Mouse (Mus musculus): Measurements from ENCODE around the gene Snrpd3.
"Not testable (repeated sequence)": the region's sequence is repeated elsewhere in the genome, so short reads cannot be mapped to it uniquely, and the experiment has no call there.

The Snrpd3 gene

DNA sequence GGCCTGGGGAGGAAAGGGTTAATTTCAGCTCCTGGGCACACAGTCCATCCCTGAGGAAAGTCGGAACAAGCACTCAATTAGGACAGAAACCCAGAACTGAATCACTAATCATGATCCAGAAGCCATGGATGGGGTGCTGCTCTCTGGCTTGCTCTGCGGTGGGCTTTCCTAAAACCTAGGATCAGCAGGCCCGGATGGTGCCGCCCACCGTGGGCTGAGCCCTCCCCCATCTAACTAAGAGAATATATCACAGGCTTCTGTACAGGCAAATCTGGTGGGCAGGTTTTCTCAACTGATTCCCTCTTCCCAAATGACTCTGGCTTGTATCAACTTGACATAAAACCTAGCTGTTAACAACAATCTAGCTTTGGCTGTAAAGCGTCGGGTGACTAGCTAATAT lies 30.6 kb downstream of the Snrpd3 start:
- no peak for DNase-seq

DNA sequence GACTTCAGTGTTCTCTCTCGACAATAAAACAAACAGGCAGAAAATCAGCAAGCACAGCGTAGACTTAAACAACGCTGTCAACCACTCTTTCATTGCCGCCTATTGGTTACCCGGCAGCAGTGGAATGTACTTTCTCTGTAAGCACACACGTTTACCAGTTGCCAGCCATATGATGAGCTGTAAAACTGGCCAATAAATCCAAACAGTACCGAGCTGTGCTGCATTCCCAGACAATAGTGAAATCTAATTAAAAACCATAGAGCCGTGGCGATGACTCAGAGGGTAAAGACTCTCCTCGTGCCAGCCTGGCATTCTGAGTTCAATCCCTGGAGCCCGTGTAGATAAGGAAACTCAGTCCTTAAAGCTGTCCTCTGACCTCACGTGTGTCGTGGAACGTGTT lies 31.1 kb downstream of the Snrpd3 start:
- DNase-seq = no peak

DNA sequence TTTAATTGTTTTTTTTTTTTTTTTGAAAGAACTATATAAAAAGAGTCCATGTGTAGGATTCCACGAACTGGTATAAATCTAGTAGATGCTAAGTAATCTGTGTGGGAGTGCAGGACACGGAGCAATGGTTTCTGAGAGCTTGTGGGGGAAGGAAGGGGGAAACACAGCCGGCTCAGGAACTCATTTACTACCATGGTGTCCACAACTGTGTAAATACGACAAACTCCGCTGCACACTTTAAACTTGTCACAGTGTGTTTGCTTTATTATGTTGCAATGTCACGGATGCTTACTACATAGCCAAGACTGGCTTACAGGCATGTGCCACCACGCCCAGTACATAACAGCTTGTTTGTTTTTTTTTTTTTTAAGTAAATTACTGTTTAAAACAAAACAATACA lies 32.5 kb downstream of the Snrpd3 start:
- DNase-seq = no peak

DNA sequence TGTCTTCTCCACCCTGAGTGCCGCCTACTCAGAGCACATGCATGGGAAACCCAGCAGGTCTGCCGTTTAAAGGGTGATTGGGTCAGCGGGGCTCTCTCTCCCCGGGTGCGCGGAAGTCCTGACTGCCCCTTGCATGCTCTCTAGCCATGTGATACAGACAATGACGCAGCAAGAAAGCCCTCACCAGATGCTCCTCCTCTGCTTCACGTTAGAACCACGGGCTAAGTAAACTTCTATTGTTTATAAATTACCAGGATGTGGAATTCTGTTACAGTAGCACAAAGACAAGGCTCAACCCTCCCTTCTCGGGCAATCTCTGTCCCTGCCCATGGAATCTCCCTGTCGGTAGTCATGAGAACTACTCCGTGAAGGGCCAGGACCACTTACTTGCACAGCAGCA lies 33.8 kb downstream of the Snrpd3 start:
- DNase-seq = no peak

DNA sequence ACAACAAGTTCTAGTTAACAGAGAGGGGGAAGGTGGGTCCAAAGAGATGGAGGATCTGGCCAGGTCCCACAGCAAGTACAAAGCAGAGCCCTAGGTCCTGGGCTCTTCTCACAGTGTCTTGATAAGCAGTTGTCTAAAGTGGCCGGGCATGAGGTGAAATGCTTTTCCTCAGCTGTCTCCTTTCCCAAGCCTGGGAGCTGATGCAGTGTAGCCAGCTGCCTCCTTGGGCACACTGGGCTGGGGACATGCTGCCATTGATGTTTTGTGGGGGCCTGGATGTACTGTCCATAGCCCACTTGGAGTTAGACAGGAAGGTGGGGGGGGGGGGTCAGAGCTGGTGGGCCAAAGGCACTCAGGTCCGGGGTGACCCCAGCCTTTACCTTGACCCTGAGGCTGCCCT lies 34.8 kb downstream of the Snrpd3 start:
- no peak for DNase-seq

DNA sequence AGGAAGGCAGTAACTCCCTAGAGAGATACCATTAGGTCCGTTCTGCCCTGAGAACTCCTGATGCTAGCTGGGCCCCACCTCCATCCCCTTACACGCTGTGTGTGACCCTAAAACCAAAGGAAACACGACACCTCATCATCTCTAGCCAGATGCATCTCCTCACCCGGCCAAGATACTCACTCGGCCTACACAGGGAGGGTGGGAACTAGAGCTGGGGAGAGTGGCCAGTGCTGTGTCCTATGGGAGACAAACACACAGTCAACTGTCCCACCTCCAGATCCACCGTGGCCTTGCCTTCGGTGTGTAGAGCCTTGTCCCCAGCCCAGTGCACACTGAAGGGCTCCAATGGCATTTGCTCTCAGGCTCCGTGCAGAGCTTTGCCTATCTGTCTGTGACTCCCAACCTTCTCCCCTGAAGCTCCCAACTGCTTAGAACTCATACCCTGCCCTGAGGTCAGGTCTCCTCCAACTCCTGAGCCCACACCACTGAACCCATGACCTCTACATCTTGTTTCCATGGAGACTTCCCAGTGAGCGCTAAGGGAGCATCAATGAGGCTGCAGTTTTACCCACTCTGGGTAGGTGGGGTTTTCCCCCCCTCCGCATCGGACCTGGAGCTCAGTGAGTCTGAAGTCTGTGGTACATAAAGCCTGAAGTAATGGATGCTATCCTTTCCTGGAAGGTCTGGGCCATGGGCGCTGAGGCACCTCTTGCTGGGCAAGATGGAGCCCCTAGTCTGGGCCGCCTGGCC lies 35.5 kb downstream of the Snrpd3 start:
- no peak for DNase-seq

DNA sequence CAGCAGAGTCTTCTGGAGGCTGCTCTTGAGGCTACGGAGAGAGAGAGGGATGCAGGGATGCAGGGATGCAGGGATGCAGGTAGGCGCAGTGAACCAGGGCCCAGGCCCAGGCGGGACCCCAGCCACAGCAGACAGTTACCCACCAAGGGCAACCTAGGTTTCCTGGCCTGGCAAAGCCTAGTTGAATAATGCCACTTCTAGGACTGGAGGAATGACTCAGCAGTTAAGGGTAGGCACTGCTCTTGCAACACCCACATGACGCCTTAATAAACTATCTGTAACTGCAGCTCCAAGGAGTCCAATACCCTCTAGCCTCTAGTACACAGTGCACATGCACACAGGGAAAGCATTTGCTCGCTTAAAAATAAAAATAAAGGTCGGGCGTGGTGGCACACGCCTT lies 36.7 kb downstream of the Snrpd3 start:
- DNase-seq = no peak

DNA sequence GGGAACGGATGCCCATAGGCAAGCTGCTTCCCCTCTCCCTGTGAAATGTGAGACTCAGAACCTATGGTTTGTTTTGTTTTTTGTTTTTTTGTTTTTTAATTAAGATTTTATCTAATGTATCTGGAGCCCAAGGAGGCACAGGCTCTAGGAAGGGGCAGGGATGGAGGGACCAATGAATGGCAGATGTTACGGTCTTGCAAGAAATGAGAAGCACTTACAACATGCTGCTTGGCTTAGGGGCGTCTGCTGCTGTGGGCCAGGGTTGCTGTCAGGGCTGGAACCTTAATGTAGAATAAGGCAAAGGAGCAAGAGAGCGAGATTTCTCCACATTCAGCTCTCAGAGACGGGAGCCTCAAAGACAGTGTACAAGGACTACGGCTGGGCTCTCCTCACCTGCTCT lies 38.2 kb downstream of the Snrpd3 start:
- DNase-seq = no peak

DNA sequence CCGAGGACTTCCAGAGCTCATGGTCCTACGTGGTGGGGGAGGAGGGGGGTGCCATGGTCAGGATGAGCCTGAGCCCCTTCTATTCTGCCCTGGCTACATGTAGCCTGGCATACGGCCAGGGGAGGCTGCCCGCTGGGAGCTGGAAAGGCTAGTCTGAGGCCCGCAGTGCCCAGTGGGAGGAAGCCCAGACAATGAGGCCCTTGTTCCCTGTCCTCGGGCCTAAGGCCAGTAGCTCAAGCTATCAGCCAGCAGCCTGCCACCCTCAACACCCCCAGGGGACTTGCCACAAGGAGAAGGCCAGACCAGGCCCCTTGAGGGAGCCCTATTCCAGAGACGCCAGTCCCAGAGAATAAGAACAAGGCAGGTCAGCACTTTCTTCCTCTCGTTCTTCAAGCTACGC lies 38.7 kb downstream of the Snrpd3 start:
- no peak for DNase-seq

DNA sequence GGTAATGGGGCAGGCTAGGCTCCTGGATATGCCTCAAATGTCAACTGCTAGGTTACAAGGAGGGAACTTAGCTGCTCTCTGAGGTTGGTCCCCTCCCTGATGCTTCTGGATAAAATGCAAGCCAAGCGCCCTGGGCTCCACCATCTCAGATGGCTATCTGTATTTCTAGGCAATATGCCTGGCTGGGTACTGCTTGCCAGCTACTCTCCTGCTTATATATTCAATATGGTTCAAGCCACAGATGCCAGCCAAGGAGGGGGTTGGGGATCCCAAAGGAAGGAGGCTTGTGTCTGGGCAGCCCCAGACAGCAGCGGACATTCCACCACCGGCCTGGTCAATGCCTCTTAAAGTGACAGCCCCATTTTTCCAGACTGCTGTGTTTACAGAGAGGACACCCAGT lies 41.2 kb downstream of the Snrpd3 start:
- no peak for DNase-seq

DNA sequence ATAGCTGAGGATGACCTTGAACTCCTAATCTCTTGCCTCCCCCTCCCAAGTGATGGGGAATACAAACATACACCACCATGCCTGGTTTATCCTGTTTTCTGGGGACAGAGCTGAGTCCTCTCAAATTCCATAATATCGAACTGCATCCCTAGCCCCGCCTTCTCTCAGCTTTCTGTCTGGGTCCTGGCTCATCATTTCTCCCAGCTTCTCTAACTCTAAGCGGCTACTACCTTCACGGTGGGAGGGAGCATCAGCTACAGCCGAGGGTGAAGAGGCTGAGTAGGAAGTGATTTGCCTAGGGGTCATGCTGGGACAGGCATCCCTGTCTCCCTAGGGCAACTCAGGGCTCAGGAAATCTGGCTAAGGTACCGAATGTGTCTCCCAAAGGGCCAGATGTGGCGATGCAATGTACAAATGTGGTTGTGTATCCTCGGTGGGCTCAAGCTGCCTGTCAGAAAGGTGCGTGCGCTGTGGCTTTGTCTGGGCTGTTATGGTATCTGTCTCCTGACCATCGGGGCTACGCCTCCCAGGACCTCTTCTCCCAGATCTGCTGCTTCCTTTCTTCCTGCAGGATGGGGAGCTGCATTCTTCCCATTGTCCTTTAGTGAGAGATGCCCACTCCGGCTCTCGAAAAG lies 41.8 kb downstream of the Snrpd3 start:
- no peak for DNase-seq

DNA sequence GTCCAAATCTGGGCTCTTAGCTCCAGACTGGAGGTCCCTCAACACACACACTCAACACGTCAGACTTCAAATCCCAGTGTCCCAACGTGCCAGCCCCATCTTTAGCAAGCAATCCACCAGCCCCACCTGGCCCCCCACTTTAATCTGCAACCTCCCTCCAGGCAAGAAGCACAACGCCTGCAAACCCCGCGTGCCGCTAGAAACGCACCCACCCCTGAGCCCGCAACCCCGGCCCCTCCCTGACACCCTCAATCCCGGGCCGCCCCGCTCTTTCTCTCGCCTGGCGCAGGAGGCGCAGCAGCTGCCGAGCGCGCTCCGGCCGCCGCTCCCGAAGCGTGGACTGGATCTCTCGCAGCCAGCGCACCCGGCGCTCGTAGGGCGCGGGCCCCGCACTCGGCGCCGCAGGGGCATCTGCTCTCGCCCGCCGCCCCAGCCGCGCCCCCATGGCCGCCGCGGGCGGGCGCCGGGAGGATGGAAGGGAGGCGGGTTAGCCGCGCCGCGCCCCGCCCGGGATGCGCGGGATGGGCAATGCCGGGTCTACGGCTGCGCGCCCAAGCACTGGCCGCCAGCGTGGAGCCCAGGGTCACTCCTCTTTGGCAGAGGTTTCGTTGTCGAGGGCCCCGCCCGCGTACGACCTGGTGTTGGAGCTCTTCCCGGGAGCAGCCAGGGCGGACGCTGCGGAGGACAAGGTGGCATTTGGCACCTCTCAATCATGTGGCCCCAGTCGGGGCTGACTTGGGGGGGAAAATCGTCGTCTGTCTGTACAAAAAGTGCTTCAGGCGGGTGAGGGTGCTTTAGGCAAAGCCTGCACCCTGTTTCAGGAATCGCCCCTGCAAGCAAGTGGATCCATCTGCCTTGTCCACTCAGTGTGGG lies 42.6 kb downstream of the Snrpd3 start, which contains the start of gene Lrrc75b:
Gene Lrrc75b, minus strand, starts transcription at position 655 of the 873 bp plus-strand sequence.
- DNase-seq = no peak

DNA sequence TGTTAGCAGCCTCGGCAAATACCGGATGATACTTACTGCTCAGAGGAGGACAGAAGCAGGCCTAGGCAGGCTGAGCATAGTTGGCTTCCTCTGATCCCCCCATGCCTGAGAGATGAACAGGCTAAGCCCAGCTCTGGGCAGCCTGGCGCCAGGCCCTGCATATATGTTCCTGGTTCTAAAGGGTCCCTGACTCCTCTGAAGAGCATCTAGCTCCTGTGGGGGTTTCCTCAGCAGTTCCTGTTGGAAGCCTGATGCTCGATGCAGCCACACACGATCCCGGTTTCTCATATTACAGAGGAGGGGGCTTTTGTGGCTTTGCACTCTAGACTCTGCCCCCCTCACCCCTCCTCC lies 43.2 kb downstream of the Snrpd3 start:
- no peak for DNase-seq

DNA sequence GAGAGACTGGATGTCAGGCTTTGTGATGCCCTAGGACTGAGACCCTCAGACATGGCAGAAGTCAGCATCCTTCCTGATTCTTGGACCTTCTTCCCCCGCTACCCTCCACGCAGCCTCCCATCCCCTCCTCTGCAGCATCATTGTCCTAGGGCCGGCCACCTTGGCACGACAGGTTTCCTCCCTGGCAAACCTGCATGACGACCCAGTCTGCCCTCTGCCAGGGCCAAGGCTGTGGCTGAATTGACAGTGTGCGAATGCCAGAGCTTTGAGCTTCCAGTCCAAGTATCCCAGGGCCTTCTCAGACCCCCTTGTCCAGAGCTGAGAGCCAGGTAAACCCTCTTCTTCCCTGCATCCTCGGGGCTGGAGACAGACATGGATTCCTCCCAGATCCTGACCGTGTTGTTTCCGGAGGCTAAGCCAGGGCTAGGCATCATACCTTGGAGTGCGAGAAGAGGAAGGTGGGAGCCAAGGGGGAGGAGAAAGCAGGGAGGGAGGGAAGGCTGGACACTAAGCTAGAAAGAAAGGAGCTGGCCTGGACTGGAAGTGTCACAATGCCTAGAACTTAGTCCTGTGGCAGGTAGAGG lies 43.8 kb downstream of the Snrpd3 start, which contains the start of gene Ggt1:
Gene Ggt1, plus strand, starts transcription at position 534 of the 584 bp plus-strand sequence.
- no peak for DNase-seq

DNA sequence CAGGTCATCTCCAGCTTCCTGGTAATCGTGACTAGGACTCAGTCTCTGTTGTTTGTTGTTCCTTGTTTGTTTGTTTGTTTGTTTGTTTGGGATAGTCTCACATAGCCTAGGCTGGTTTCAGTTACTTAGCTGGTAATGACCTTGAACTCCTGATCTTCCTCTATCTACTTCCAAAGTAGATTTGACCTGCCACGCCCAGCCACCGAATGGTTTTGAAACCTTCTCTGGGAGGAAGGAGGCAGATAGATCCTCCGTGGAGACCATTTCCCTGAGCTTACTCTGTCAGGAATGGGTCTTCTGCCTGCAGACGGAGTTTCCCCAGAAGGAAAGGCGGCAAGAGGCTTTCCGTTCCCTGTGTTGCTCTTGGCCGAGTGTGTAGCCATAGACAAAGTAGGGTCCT lies 45.2 kb downstream of the Snrpd3 start:
- DNase-seq = no peak

DNA sequence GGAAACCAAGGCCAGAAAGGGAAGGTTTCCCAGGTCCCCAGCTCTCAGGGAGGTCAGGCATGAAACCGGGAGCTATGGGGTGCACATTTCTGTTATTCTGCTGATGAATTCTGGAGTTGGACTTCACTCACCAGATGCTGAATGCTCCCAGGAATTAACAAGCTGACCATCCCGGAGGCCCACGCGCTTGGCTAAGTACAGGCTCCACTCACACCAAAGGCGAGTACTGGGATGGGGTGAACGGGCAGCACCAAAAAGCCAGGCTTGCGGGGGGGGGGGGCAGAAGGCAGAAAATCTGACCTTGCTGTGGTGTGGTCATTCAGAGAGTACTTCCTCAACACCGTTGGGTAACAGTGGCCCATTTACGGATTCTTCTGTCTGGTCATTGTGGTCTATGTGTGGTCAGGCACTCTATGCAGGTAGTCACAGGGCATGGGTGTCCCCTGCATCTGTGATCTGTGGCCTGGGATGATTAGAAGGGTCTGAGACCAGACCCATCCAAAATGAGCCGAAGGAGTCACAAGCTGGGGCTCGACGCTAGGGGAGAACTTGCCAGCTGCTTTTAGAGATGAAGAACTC lies 47.4 kb downstream of the Snrpd3 start:
- DNase-seq = no peak

DNA sequence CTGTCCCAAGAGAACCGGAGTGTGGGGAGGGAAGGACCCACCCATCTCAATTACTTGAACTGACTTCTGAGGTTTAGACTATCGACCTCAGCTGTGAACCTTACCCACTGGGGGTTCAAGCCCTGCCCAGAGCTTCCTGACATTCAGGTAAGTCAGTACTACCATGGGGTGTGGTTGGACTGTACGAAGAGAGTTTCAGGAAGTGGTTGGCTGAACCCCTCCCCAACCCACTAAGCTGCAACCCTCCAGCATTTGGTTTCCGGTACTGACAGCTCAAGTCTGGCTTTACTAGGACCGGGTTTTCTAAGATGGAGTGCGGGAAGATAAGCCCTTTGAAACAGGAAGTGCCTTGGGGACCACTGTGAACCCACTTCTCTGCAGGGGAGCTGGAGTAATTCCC lies 48.1 kb downstream of the Snrpd3 start:
- DNase-seq = peak; percentile 24

DNA sequence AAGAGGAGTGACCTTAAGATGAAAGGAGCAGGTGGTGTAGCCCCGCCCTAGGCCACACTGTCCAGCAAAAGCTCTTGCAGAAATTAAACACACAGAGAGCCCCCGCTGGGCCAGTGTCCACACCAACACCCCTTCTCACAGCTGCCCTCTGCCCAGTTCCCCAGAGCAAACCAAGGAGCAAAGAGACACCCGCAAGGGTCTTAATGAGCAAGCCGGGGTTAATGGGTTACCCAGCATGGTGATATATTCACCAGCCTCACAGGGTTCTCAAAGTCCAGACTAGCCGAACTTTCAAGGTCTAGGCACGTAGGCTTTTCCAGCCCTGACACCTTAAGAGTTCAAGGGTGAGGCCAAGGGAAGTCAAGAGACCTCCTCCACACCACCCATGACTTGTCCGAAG lies 48.6 kb downstream of the Snrpd3 start:
- DNase-seq = no peak

DNA sequence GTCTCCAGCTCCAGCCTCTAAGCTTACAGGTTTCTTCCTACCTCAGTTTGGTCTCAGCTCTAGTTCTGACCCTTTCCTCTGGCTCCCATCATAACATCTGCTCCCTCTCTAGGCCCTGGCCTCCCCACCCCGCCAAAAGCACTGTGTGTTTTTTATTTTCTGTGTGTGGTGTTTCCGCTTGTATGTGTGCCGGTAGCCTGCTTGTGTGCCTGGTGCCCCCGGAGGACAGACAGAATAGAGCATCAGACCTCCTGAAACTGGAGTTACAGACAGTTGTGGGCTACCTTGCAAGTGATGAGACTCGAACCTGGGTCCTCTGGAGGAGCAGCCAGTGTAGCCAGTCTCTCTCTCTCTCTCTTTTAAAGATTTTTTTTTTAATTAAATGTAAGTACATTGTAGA lies 49.0 kb downstream of the Snrpd3 start:
- DNase-seq = no peak

DNA sequence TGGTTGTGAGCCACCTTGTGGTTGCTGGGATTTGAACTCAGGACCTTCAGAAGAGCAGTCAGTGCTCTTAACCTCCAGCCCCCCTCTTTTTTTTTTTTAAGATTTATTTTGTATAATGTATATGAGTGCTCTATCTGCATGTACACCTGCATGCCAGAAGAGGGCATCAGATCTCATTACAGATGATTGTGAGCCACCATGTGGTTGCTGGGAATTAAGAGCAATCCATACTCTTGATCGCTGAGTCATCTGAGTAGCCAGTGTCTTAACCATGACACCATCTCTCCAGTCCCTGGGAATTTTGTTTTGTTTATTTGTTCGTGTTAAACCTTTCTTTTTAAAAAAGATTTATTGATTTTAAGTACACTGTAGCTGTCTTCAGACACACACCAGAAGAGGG lies 49.4 kb downstream of the Snrpd3 start:
- not testable (repeated sequence) for DNase-seq

DNA sequence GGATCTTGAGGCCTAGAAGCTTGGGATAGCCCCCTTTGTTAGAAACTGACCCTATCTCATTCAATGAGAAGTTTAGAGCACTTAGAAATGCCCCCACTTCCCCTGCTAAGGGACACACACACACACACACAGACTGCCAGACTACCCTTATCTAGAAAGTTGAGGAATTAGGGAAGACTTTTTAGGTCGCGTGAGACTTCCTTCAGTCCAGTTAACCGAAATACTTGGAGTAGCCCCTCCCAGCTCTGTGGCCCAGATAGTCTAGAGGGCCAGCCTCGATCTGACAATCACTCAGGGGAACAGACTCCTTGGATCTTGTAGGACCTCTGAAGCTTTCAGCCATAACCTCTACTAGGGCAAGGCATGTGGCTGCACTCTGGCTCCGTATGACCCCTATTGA lies 50.7 kb downstream of the Snrpd3 start:
- DNase-seq = no peak

DNA sequence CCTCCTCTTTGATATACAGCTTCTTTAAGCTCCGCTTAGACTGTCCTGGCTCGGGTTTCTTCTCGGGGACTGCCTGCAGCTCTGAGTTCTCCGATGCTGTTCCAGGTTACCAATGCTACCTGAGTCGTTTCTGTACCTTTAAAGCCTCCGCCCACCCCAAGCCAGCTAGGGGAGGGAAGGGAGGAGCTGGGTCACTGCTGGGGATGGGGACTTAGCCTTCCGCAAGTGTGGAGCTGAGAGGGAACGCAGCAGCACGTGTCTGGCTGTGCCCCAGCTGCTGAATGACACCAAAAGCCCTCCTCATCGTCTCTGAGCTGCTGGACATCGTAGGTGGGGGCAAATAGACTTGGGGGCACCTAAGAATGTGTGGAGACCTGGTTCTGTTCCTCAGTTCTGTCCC lies 51.1 kb downstream of the Snrpd3 start:
- DNase-seq = no peak

DNA sequence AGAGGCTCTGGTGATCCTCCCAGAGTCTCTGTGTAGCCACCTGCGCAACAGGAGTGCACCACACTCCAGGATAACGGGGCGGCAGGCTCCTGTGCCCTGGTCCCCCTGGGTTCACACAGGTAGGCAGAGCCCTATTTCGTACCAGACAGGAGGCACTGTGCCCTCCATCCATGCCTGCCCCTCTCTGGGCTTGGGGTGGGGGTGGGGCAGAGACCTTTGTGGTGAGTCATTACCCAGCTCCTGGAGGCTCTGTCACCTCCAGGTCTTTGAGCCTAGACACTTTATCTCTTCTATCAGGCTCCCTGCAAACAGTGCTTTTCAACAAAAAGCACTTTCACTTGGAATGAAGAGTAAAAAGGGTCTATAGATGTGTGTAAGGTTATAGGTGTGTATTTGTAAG lies 51.5 kb downstream of the Snrpd3 start:
- no peak for DNase-seq

All from liver (tissue).